11 mouse cellular contexts compared by ENCODE assay signal in the genomic region with DNA sequence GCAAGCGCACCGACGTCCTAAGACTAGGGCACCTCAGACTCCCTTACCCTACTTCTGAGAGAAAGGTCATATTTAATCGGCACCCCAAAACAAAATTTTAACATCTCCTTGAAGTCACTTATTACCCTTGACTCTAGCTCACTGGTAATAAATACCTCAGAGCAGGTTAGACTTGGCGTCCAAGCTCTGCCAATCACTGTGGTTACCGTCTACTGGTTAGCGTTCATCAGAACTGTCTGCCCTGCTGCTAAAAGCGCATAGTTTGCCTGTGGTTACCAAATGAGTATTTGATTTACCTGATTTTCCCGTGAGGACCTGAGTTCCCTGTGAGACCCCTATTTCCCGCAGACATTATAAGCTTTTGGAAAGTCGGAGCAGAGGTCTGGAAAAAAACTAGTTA.
"Had no signal": no experiment of that assay in that cellular context is flagged by ENCODE, and none has a peak within 500 bp of the region (broad histone marks: within the 10 kb centered on the region; RNA-seq: fewer than 3 reads in every experiment).

No protein-coding gene starts in this region.

- H3K9me3 ChIP-seq: intestine, embryonic 15.5 days; limb, embryonic 12.5 days; midbrain, embryonic 12.5 days; stomach, embryonic 15.5 days had no signal

- H3K4me2 ChIP-seq: hindbrain, embryonic 14.5 days; intestine, embryonic 15.5 days; limb, embryonic 12.5 days; midbrain, embryonic 12.5 days; stomach, embryonic 15.5 days had no signal

- H3K36me3 ChIP-seq: intestine, embryonic 15.5 days; limb, embryonic 12.5 days; midbrain, embryonic 12.5 days; stomach, embryonic 15.5 days had no signal

- H3K4me1 ChIP-seq: intestine, embryonic 15.5 days; limb, embryonic 12.5 days; midbrain, embryonic 12.5 days; stomach, embryonic 15.5 days had no signal

- H3K27me3 ChIP-seq: intestine, embryonic 15.5 days; limb, embryonic 12.5 days; midbrain, embryonic 12.5 days; stomach, embryonic 15.5 days had no signal

- H3K4me3 ChIP-seq: intestine, embryonic 15.5 days; layer of hippocampus, adult 2 months; limb, embryonic 12.5 days; midbrain, embryonic 12.5 days; stomach, embryonic 15.5 days had no signal

- DNase-seq: kidney, postnatal 14 days; lung, adult 18-20 months; right cerebral cortex, postnatal 14 days; thymus, adult 2 months; thymus, postnatal 25 days had no signal

- H3K27ac ChIP-seq: hindbrain, embryonic 14.5 days; intestine, embryonic 15.5 days; layer of hippocampus, adult 2 months; limb, embryonic 12.5 days; midbrain, embryonic 12.5 days; stomach, embryonic 15.5 days had no signal

- ATAC-seq: intestine, embryonic 15.5 days had no signal

- H3K9ac ChIP-seq: hindbrain, embryonic 14.5 days; intestine, embryonic 15.5 days; limb, embryonic 12.5 days; midbrain, embryonic 12.5 days; stomach, embryonic 15.5 days had no signal
